Mouse (Mus musculus) erythroblast, embryonic 14.5 days (primary cell): ENCODE data around the gene Tmem88b. TPM values are rescaled to one million over a fixed set of nuclear protein-coding genes. Genes with fewer than 3 reads are reported as not detected.
"Not testable (repeated sequence)": the region's sequence is repeated elsewhere in the genome, so short reads cannot be mapped to it uniquely, and the experiment has no call there.

Source experiments
- H3K27me3 ChIP-seq: 2 replicates; pipeline ENCODE4 v1.6.1; 2012; ENCODE audit warnings: inconsistent platforms; ENCODE audit not compliant: control insufficient read depth
- H3K36me3 ChIP-seq: 2 replicates; pipeline ENCODE4 v1.6.1; 2012; ENCODE audit warnings: mild to moderate bottlenecking, inconsistent platforms; ENCODE audit not compliant: control insufficient read depth
- H3K4me1 ChIP-seq: 2 replicates; pipeline ENCODE4 v1.6.1; 2012; ENCODE audit warnings: inconsistent platforms; ENCODE audit not compliant: control insufficient read depth
- H3K4me3 ChIP-seq: replicated peaks from 2 replicates; pipeline ENCODE3; 2012; ENCODE audit warnings: moderate library complexity, mild to moderate bottlenecking, inconsistent platforms
- H3K9me3 ChIP-seq: 2 replicates; pipeline ENCODE4 v1.6.1; 2012; ENCODE audit warnings: low read length, inconsistent platforms, mixed read lengths; ENCODE audit not compliant: control insufficient read depth
- GATA1 ChIP-seq: IDR thresholded peaks from 2 replicates; pipeline ENCODE4 v1.6.1; 2012; ENCODE audit warnings: low read length, inconsistent platforms, mixed read lengths
- TAL1 ChIP-seq: IDR thresholded peaks from 3 replicates; pipeline ENCODE4 v1.6.1; 2012; ENCODE audit warnings: low read length, inconsistent platforms, mixed read lengths
- polyA plus RNA-seq: library from polyadenylated mRNA; stranded (reverse); fragments of >175 nt; gene quantifications from 2 replicates; pipeline ENCODE4 v1.2.3, GENCODE M21; 2012

The Tmem88b gene
- polyA plus RNA-seq, 1 experiment: not detected

DNA sequence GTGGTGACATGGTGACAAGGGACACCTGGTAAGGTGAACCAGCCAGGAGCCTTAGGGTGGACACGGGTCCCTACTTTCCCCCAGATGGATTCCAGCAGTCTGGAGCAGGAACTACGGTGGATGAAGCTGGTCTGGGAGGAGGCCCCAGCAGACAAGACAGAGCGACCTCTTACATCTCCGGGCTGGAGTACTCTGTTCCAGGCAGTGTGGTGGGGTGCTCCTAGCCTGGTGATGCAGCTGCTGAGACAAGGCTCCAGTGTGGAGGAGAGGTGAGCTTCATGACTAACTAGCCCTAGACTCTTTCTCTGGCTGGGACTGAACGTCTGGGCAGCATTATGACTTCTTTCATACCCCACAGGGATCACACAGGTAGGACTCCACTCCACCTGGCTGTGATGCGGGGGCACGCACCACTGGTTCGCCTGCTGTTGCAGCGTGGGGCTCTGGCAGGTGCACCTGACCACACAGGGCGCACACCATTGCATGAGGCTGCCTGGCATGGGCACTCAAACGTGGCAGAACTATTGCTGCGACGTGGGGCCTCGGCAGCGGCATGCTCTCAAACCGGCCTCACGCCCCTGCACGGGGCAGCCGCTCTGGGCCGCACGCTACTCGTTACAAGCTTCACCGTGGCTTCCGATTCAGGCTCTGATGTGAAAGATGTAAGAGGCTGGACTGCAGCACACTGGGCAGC, 5.7 kb upstream of the Tmem88b start:
- no peak overlapping the region for H3K4me3 ChIP-seq
- H3K4me1 ChIP-seq: peaks cover 31% of the 10 kb centered on the region
- peaks cover 24% of the 10 kb centered on the region for H3K27me3 ChIP-seq
- no peaks in the 10 kb centered on the region; the same call in 1 of the 2 replicates for H3K9me3 ChIP-seq
- no peaks in the 10 kb centered on the region for H3K36me3 ChIP-seq
- no peak for TF ChIP-seq TAL1
- no peak for TF ChIP-seq GATA1

DNA sequence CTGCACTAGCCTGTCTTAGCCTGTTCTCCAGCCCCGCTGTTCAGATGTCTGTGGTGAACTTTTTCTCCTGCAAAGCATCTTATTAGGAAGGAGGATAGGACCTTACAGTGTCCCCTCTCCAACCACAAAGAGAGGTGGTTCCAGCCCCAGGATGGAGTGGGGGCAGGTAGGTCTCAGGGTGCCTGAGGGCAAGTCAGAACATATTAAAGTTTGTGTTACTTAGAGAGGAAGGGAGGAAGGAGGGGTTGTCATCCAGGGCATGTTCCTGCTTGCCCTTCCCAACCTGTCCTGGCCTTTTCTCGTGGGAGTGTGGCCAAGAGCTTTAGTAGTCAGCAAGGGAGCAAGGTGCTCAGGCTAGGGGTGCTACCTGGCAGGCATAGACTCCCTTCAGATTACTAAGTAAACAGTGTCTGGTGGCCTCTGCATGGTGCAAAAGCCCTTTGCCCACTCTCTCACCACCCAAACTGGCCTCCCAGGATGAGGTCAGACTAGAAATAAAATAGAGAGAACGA, 5.0 kb upstream of the Tmem88b start:
- H3K36me3 ChIP-seq: no peaks in the 10 kb centered on the region
- no peak overlapping the region for H3K4me3 ChIP-seq
- peaks cover 17% of the 10 kb centered on the region for H3K27me3 ChIP-seq
- peaks cover 36% of the 10 kb centered on the region for H3K4me1 ChIP-seq
- H3K9me3 ChIP-seq: no peaks in the 10 kb centered on the region; the same call in 1 of the 2 replicates
- no peak for TF ChIP-seq TAL1
- no peak for TF ChIP-seq GATA1

DNA sequence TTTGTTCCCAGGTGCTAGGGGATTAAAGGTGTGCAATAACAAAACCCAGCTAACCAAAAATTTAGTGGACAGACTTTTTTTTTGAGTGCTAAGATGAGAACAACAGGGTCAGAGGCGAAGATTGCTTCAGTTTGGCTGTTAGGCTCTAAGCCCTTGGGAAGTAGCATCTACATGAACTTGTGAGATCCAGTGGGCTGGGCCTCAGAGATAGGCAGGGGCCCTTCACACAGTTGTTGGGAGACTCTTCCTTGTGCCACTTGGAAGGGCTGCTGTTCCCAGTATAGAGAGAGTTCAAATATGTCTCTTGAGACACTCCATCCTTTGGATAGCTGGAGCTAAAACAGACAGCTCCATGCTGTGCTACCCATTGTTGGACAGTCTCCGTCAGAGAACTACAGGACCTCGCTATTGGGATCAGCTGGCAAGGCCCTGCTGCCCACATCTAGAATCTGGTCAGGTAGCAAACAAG, 4.4 kb upstream of the Tmem88b start, which contains the start of gene Ankrd65:
Gene Ankrd65, plus strand, starts transcription at position 419 of the 469 bp plus-strand sequence.
- peaks cover 42% of the 10 kb centered on the region for H3K4me1 ChIP-seq
- H3K4me3 ChIP-seq: no peak within 1 kb of the TSS
- H3K9me3 ChIP-seq: no peaks in the 10 kb centered on the region; the same call in 1 of the 2 replicates

DNA sequence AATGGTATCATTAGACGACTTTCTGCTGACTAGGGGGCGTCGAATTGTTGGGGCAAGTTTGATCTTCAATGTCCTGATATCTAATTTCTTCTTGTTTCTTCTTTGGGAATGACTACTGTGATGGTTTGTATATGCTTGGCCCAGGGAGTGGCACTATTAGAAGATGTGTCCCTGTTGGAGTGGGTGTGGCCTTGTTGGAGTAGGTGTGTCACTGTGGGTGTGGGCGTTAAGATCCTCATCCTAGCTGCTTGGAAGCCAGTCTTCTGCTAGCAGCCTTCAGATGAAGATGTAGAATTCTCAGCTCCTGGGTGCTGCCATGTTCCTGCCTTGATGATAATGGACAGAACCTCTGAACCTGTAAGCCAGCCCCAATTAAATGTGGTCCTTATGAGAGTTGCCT, 3.2 kb upstream of the Tmem88b start:
- not testable (repeated sequence) for H3K4me3 ChIP-seq, H3K36me3 ChIP-seq, H3K9me3 ChIP-seq
- Histone ChIP-seq H3K4me1 (peaks cover 54% of the 10 kb centered on the region), H3K27me3 (peaks cover 26% of the 10 kb centered on the region)

More for the DNA sequence above, 4.4 kb upstream of the Tmem88b start, which contains the start of gene Ankrd65:
- TF ChIP-seq TAL1 (no peak), GATA1 (no peak)
- Histone ChIP-seq H3K36me3 (no peaks in the 10 kb centered on the region), H3K27me3 (peaks cover 18% of the 10 kb centered on the region)

DNA sequence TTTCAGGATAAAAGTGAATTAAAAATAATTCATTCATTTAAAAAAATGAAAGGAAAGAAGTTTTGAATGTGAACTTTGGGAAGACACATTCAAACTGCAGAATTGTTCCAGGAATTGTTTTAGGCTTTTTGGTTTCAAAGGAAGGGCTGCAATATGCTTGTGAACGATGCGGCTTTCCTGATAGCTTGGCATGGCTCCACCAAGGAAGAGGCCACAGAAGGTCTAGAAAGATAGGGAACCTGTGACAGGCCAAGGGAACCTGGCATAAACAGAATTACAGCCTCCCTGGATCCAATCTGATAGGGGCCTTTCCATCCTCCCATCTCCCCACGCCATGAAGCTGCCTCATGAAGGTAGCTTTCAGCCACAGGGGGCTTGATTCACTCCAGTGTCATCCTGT, 2.6 kb upstream of the Tmem88b start:
- peaks cover 58% of the 10 kb centered on the region for H3K4me1 ChIP-seq
- H3K27me3 ChIP-seq: peaks cover 28% of the 10 kb centered on the region
- no peaks in the 10 kb centered on the region for H3K36me3 ChIP-seq
- H3K9me3 ChIP-seq: no peaks in the 10 kb centered on the region; the same call in 1 of the 2 replicates
- TF ChIP-seq GATA1: no peak
- peak; percentile 40; the same call in 1 of the 3 replicates for TF ChIP-seq TAL1
- peak overlapping the region; percentile 14 for H3K4me3 ChIP-seq

DNA sequence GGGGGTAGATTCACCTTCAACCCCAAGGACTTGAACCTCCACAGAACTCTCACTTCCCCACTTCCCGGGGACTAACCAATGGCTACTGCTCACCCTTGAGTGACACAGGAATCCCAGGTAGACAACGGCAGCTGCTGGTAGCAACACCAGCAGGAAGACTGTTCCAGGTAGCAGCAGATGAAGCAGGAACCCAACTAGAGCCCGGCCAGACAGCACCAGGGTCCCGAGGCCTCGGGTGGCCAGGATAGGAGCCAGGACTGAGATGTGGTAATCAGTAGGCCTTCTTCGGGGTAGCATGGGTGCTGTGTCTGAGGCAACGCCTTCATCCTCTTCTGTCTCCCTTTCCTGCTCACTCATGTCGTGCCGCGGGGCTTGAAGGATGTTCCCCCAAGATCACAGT, 428 bp downstream of the Tmem88b start:
- TF ChIP-seq TAL1 (no peak), GATA1 (no peak)
- no peak overlapping the region for H3K4me3 ChIP-seq
- H3K36me3 ChIP-seq: no peaks in the 10 kb centered on the region
- no peaks in the 10 kb centered on the region; the same call in 1 of the 2 replicates for H3K9me3 ChIP-seq
- H3K27me3 ChIP-seq: peaks cover 43% of the 10 kb centered on the region
- peaks cover 48% of the 10 kb centered on the region for H3K4me1 ChIP-seq

DNA sequence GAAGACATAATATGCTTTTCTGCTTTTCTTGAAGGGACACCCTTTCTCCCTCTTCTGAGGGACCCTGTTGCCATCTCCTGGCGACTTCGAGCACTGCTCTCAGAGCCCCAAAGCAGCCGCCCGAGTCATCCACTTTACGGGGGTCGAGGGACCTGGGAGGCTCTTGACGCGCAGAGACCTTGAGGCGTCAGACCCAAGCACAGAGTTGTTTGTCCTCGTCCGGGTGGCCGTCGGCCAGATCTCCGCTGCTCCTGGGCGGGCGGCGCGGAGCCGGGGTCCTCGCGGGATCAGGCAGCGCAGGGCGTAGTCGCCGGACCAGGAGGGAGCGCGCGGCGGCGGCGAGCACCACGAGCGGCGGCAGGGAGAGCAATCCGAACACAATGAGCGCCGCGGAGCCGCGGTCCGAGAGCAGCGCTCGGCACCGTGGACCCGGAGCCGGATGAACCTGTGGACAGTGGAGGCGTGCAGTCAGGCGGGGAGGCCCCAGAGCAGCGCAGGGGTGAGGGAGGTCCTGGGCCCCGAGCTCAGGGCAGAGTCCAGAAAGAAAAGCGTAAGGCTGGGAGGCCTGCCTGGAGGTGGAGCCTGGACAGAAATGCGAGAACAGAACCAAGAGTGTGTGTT, 1.5 kb downstream of the Tmem88b start:
- H3K9me3 ChIP-seq: no peaks in the 10 kb centered on the region; the same call in 1 of the 2 replicates
- H3K36me3 ChIP-seq: no peaks in the 10 kb centered on the region
- H3K4me1 ChIP-seq: peaks cover 42% of the 10 kb centered on the region
- TF ChIP-seq TAL1: no peak
- TF ChIP-seq GATA1: no peak
- H3K27me3 ChIP-seq: peaks cover 51% of the 10 kb centered on the region
- peak overlapping the region; percentile 66 for H3K4me3 ChIP-seq

DNA sequence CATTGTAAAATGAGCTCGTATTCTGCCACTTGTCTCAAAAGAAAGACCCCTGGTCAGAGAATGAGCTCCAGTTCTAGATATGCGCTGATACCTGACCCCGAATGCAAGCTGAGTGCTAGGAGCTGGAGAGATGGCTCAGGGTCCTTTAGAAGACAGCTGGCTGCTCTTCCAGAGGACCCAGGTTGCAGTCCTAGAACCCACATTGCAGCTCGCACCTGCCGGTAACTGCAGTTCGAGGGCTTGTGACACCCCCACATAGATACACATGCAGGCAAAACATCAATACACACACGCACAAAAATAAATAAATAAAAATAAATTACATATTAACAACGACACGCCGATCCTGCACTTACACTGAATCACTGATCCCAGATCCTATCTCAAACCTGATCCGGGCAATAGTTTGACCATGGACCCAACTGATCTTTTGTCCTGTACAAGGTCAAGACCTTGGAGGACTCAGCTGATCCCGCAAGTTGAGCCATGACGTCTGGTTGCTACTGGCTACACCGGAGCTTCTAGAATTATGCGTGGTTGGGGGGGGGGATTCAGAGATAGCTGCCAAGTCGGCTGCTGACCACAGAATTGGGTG, 2.1 kb downstream of the Tmem88b start:
- Histone ChIP-seq H3K27me3 (peaks cover 55% of the 10 kb centered on the region), H3K36me3 (no peaks in the 10 kb centered on the region), H3K9me3 (no peaks in the 10 kb centered on the region), H3K4me3 (peak overlapping the region; percentile 66), H3K4me1 (peaks cover 35% of the 10 kb centered on the region)
- TF ChIP-seq GATA1 (no peak), TAL1 (no peak)

DNA sequence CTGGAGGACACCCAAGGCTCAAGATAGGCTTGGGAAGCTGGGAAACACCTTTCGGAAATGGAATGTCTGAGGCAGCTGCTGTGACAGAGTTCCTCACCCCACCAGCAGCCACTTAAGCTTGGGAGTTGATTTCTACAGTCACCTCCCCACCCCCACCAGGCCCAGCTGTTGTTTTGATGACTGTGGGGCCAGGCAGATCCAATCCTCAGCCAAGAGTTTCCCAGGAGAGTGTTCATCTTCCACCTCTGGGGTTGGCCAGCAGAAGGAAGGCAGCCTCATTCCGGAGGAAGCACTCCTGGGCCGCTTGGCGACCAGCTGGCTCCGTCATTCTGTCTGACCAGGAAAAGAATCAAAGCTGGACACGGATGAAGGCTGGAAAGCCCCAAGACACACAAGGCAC, 4.8 kb downstream of the Tmem88b start:
- no peaks in the 10 kb centered on the region for H3K36me3 ChIP-seq
- H3K9me3 ChIP-seq: no peaks in the 10 kb centered on the region
- TF ChIP-seq GATA1 (no peak), TAL1 (no peak)
- peaks cover 25% of the 10 kb centered on the region for H3K4me1 ChIP-seq
- H3K4me3 ChIP-seq: no peak overlapping the region
- H3K27me3 ChIP-seq: peaks cover 71% of the 10 kb centered on the region
